Mouse (Mus musculus) liver, embryonic 14.5 days (tissue): ENCODE results near the gene Elavl1.

Experiments used
- CTCF ChIP-seq: IDR thresholded peaks from 2 replicates; pipeline ENCODE4 v1.5.1; 2016; ENCODE audit warnings: antibody characterized with exemption, low read depth, control low read depth
- EP300 ChIP-seq: IDR thresholded peaks from 2 replicates; pipeline ENCODE4 v1.6.1; 2016; ENCODE audit warnings: antibody characterized with exemption, low read depth

- TF ChIP-seq CTCF = no peak
- no peak for TF ChIP-seq EP300
Measured at GRCm38 (mm10) chr8:4355455-4355854, 30.2 kb upstream of the Elavl1 start.
